Mouse (Mus musculus): ENCODE measurements around the gene Acyp1. TPM values are rescaled to one million over a fixed set of nuclear protein-coding genes. Genes with fewer than 3 reads are reported as not detected.

Gene Acyp1
- polyA plus RNA-seq, 1 experiment from 2014 or later, result 48.4 TPM

DNA sequence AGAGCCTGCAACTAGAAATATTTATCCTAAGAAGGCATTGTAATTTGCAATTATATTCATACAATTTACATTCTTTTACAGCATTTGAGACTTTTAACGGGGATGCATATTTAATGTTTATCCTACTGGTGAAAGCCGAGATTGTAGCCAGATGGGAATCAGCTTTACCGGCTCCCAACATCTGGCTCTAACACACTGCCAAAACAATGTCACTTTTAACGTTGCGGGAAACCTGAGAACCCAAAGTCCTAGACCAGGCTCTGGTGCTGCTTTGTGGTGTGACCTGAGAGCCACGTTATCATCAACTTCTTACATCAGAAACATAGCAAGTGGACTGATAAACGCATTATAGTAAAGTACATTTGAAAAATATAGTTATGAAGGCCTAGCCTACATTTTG, 23.3 kb downstream of the Acyp1 start:
- Histone ChIP-seq H3K36me3 (ENCODE audit: control insufficient read depth, insufficient read depth, low read length) (no peaks in the 10 kb centered on the region), H3K27ac (ENCODE audit: low read length) (no peak overlapping the region), H3K9ac (ENCODE audit: low read depth, low read length) (no peak overlapping the region), H3K9me3 (replicated peaks; ENCODE audit: control insufficient read depth, low read length, poor library complexity, severe bottlenecking) (no peaks in the 10 kb centered on the region), H3K27me3 (ENCODE audit: control insufficient read depth, insufficient read depth, low read depth, low read length) (no peaks in the 10 kb centered on the region), H3K4me2 (ENCODE audit: low read length) (no peak overlapping the region), H3K4me3 (ENCODE audit: low read depth, low read length) (no peak overlapping the region), H3K4me1 (ENCODE audit: control insufficient read depth, insufficient read depth, low read length) (peaks cover 2% of the 10 kb centered on the region; the same call in 1 of the 2 replicates)
- 75% methylated on average over 7 of the region's 7 CpGs for WGBS
- ATAC-seq, result no peak

GRCm38 (mm10) chr12:85264531-85264930, 23.7 kb downstream of the Acyp1 start:
- WGBS, result 84% methylated on average over 8 of the region's 8 CpGs
- no peak overlapping the region for H3K9ac ChIP-seq (ENCODE audit: low read depth, low read length)

GRCm38 (mm10) chr12:85263190-85263589, 25.0 kb downstream of the Acyp1 start:
- H3K4me1 ChIP-seq (ENCODE audit: control insufficient read depth, insufficient read depth, low read length), result no peaks in the 10 kb centered on the region
- H3K27me3 ChIP-seq (ENCODE audit: control insufficient read depth, insufficient read depth, low read depth, low read length), result no peaks in the 10 kb centered on the region
- no peak overlapping the region for H3K4me3 ChIP-seq (ENCODE audit: low read depth, low read length)
- no peak for ATAC-seq
- 84% methylated on average over 5 of the region's 5 CpGs for WGBS
- H3K4me2 ChIP-seq (ENCODE audit: low read length), result no peak overlapping the region
- no peak overlapping the region for H3K27ac ChIP-seq (ENCODE audit: low read length)
- H3K9me3 ChIP-seq (replicated peaks; ENCODE audit: control insufficient read depth, low read length, poor library complexity, severe bottlenecking), result no peaks in the 10 kb centered on the region
- no peaks in the 10 kb centered on the region for H3K36me3 ChIP-seq (ENCODE audit: control insufficient read depth, insufficient read depth, low read length)
- H3K9ac ChIP-seq (ENCODE audit: low read depth, low read length), result no peak overlapping the region

More at GRCm38 (mm10) chr12:85264531-85264930, 23.7 kb downstream of the Acyp1 start:
- H3K27ac ChIP-seq (ENCODE audit: low read length), result no peak overlapping the region
- no peaks in the 10 kb centered on the region for H3K36me3 ChIP-seq (ENCODE audit: control insufficient read depth, insufficient read depth, low read length)
- no peak overlapping the region for H3K4me3 ChIP-seq (ENCODE audit: low read depth, low read length)
- no peak overlapping the region for H3K4me2 ChIP-seq (ENCODE audit: low read length)
- no peaks in the 10 kb centered on the region for H3K27me3 ChIP-seq (ENCODE audit: control insufficient read depth, insufficient read depth, low read depth, low read length)
- no peaks in the 10 kb centered on the region for H3K9me3 ChIP-seq (replicated peaks; ENCODE audit: control insufficient read depth, low read length, poor library complexity, severe bottlenecking)
- no peak for ATAC-seq
- no peaks in the 10 kb centered on the region for H3K4me1 ChIP-seq (ENCODE audit: control insufficient read depth, insufficient read depth, low read length)

DNA sequence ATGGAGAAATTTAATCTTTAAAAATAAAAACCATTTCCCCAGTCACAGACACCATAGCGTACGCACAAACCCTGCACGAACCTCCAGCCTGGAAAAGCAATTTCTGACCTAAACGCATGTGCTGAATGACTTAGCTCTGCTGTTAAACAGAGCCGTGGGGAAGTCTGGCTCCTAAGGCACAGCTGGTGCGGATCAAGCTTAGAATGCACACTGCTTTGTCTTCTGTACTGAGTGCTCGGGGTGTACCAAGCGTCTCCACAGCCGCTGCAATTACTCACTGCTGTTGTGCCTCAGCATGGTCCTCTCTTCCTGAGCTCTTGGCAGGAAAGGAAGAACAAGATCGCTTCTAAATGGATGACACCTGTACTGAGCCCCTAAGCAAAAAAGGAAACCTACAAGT, 25.7 kb downstream of the Acyp1 start:
- Histone ChIP-seq H3K36me3 (ENCODE audit: control insufficient read depth, insufficient read depth, low read length) (no peaks in the 10 kb centered on the region), H3K27me3 (ENCODE audit: control insufficient read depth, insufficient read depth, low read depth, low read length) (no peaks in the 10 kb centered on the region), H3K9ac (ENCODE audit: low read depth, low read length) (no peak overlapping the region), H3K4me1 (ENCODE audit: control insufficient read depth, insufficient read depth, low read length) (no peaks in the 10 kb centered on the region), H3K4me3 (ENCODE audit: low read depth, low read length) (no peak overlapping the region), H3K9me3 (replicated peaks; ENCODE audit: control insufficient read depth, low read length, poor library complexity, severe bottlenecking) (no peaks in the 10 kb centered on the region), H3K27ac (ENCODE audit: low read length) (no peak overlapping the region), H3K4me2 (ENCODE audit: low read length) (no peak overlapping the region)
- 52% methylated on average over 10 of the region's 10 CpGs for WGBS
- ATAC-seq, result no peak

DNA sequence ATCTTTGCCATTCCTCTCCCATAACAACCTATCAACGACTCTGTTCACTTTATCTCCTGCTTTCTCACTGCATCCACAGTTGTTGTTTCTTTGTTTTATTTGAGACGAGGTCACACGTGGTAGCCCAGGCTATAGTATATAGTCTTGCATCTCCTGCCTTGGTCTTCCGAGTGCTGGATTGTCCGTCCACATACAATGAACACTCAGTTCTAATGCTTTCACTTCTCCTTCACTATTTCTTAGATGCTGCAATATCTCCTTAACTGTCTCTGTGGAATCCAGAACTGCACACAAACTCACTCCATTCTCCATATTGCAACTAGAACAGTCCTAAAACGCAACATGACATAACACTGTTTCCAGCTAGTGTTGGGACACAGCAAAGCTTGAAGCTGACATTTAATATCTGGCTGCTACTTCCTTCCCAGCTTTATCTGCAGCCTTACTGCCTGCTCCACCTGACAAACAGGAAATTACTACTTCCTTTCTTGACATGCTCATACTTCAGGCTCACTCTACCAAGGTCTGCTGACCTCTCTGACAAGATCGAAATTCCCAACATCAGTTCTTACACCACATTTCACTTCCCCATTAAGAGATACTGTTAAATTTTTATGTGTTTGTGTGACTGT, 31.1 kb downstream of the Acyp1 start:
- H3K27ac ChIP-seq (ENCODE audit: low read length), result no peak overlapping the region
- H3K36me3 ChIP-seq (ENCODE audit: control insufficient read depth, insufficient read depth, low read length), result no peaks in the 10 kb centered on the region
- no peak overlapping the region for H3K9ac ChIP-seq (ENCODE audit: low read depth, low read length)
- no peak overlapping the region for H3K4me2 ChIP-seq (ENCODE audit: low read length)
- 87% methylated on average over 7 of the region's 7 CpGs for WGBS
- H3K27me3 ChIP-seq (ENCODE audit: control insufficient read depth, insufficient read depth, low read depth, low read length), result no peaks in the 10 kb centered on the region
- no peak for ATAC-seq
- no peaks in the 10 kb centered on the region for H3K9me3 ChIP-seq (replicated peaks; ENCODE audit: control insufficient read depth, low read length, poor library complexity, severe bottlenecking)
- no peaks in the 10 kb centered on the region for H3K4me1 ChIP-seq (ENCODE audit: control insufficient read depth, insufficient read depth, low read length)
- H3K4me3 ChIP-seq (ENCODE audit: low read depth, low read length), result no peak overlapping the region

- H3K4me1 ChIP-seq (ENCODE audit: control insufficient read depth, insufficient read depth, low read length), result no peaks in the 10 kb centered on the region
- no peak for ATAC-seq
- no peak overlapping the region for H3K4me3 ChIP-seq (ENCODE audit: low read depth, low read length)
- no peaks in the 10 kb centered on the region for H3K36me3 ChIP-seq (ENCODE audit: control insufficient read depth, insufficient read depth, low read length)
- H3K9me3 ChIP-seq (replicated peaks; ENCODE audit: control insufficient read depth, low read length, poor library complexity, severe bottlenecking), result no peaks in the 10 kb centered on the region
- H3K4me2 ChIP-seq (ENCODE audit: low read length), result no peak overlapping the region
- WGBS, result 80% methylated on average over 7 of the region's 7 CpGs
- H3K27ac ChIP-seq (ENCODE audit: low read length), result no peak overlapping the region
- no peak overlapping the region for H3K9ac ChIP-seq (ENCODE audit: low read depth, low read length)
- no peaks in the 10 kb centered on the region for H3K27me3 ChIP-seq (ENCODE audit: control insufficient read depth, insufficient read depth, low read depth, low read length)
These were observed 32.0 kb downstream of the Acyp1 start for GRCm38 (mm10) chr12:85256074-85256751.

GRCm38 (mm10) chr12:85252083-85252482, 36.2 kb downstream of the Acyp1 start:
- H3K27me3 ChIP-seq (ENCODE audit: control insufficient read depth, insufficient read depth, low read depth, low read length), result no peaks in the 10 kb centered on the region
- H3K9me3 ChIP-seq (replicated peaks; ENCODE audit: control insufficient read depth, low read length, poor library complexity, severe bottlenecking), result peaks cover 4% of the 10 kb centered on the region; the same call in 1 of the 2 replicates
- WGBS, result 90% methylated on average over 3 of the region's 3 CpGs
- H3K4me1 ChIP-seq (ENCODE audit: control insufficient read depth, insufficient read depth, low read length), result no peaks in the 10 kb centered on the region
- no peak for ATAC-seq
- no peak overlapping the region for H3K4me3 ChIP-seq (ENCODE audit: low read depth, low read length)
- no peak overlapping the region for H3K4me2 ChIP-seq (ENCODE audit: low read length)
- H3K27ac ChIP-seq (ENCODE audit: low read length), result no peak overlapping the region
- peaks cover 3% of the 10 kb centered on the region; the same call in 1 of the 2 replicates for H3K36me3 ChIP-seq (ENCODE audit: control insufficient read depth, insufficient read depth, low read length)
- no peak overlapping the region for H3K9ac ChIP-seq (ENCODE audit: low read depth, low read length)

DNA sequence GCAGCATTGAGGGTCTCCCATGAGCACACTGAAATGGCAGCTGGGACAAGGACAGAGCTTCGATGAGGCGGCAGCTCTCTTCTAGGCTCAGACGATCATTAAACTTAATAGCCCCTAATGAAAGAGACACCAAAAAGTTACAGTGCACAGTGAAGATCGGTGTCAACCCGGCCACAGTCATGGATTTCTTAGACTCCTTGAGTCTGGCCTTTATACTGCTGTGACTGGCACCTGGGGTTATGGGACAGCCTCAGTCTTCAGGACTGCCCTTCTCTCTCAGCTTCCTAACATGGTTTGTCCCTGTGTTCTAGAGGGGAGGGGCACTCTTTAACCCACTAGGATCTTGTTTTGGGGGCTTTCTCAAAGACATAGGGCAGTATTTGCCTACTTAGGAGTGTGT, 50.7 kb downstream of the Acyp1 start:
- Histone ChIP-seq H3K27me3 (ENCODE audit: control insufficient read depth, insufficient read depth, low read depth, low read length) (no peaks in the 10 kb centered on the region), H3K36me3 (ENCODE audit: control insufficient read depth, insufficient read depth, low read length) (peaks cover 6% of the 10 kb centered on the region; the same call in 1 of the 2 replicates), H3K9ac (ENCODE audit: low read depth, low read length) (no peak overlapping the region), H3K27ac (ENCODE audit: low read length) (no peak overlapping the region), H3K4me1 (ENCODE audit: control insufficient read depth, insufficient read depth, low read length) (no peaks in the 10 kb centered on the region), H3K4me2 (ENCODE audit: low read length) (no peak overlapping the region), H3K4me3 (ENCODE audit: low read depth, low read length) (no peak overlapping the region), H3K9me3 (replicated peaks; ENCODE audit: control insufficient read depth, low read length, poor library complexity, severe bottlenecking) (no peaks in the 10 kb centered on the region)
- no peak for ATAC-seq
- WGBS, result 97% methylated on average over 5 of the region's 5 CpGs

Measured in midbrain, embryonic 16.5 days (tissue).